Mouse (Mus musculus) MEL (cell line): ENCODE data around the gene Blm. TPM values are rescaled to one million over a fixed set of nuclear protein-coding genes. Genes with fewer than 3 reads are reported as not detected.

ENCODE experiments used
- DNase-seq: peaks from one replicate; pipeline ENCODE4 v3.0.0; 2011; ENCODE audit warnings: low read depth, low spot score
- H3K27ac ChIP-seq: 2 replicates; pipeline ENCODE4 v1.5.1; 2012; ENCODE audit warnings: low read depth, mild to moderate bottlenecking, control low read depth, low read length, moderate library complexity; ENCODE audit not compliant: control insufficient read depth
- H3K27me3 ChIP-seq, 2 experiments: fragments of 150-350 bp in 1 of 2; sonication (generic) in 1 of 2; 2 replicates each; pipeline ENCODE4 v1.6.1; 2012; ENCODE audit warnings: low read length in 2 of 2, mild to moderate bottlenecking in 2 of 2, improper control_type of control experiment in 1 of 2, moderate library complexity in 1 of 2; ENCODE audit not compliant: insufficient read depth in 2 of 2, control insufficient read depth in 1 of 2
- H3K36me3 ChIP-seq, 2 experiments: 2 replicates each; pipeline ENCODE4 v1.6.1; 2012 to 2014; ENCODE audit warnings: low read length in 2 of 2, improper control_type of control experiment in 1 of 2, inconsistent platforms in 1 of 2, mild to moderate bottlenecking in 1 of 2; ENCODE audit not compliant: insufficient read depth in 2 of 2, control insufficient read depth in 1 of 2
- H3K4me1 ChIP-seq, 2 experiments: fragments of 150-350 bp in 1 of 2; sonication (generic) in 1 of 2; 2 replicates each; pipeline ENCODE4 v1.6.1; 2012; ENCODE audit warnings: low read length in 2 of 2, improper control_type of control experiment in 1 of 2, mild to moderate bottlenecking in 1 of 2; ENCODE audit not compliant: insufficient read depth in 2 of 2, control insufficient read depth in 1 of 2
- H3K4me3 ChIP-seq, 2 experiments: fragments of 150-350 bp in 1 of 2; sonication (generic) in 1 of 2; 2 replicates each; pipeline ENCODE4 v1.5.1; 2012; ENCODE audit warnings: low read depth in 2 of 2, low read length in 2 of 2, mild to moderate bottlenecking in 2 of 2, moderate library complexity in 2 of 2, control low read depth in 1 of 2, improper control_type of control experiment in 1 of 2; ENCODE audit not compliant: control insufficient read depth in 1 of 2, insufficient read depth in 1 of 2
- H3K79me2 ChIP-seq: 2 replicates; pipeline ENCODE4 v1.6.1; 2012; ENCODE audit warnings: mild to moderate bottlenecking, low read length, moderate library complexity; ENCODE audit not compliant: control insufficient read depth, poor library complexity, insufficient read depth
- H3K9ac ChIP-seq: 2 replicates; pipeline ENCODE4 v1.6.1; 2012; ENCODE audit warnings: low read depth, mild to moderate bottlenecking, control low read depth, low read length, moderate library complexity; ENCODE audit not compliant: control insufficient read depth, poor library complexity, severe bottlenecking
- H3K9me3 ChIP-seq: fragments of 150-350 bp; sonication (generic); replicated peaks from 2 replicates; pipeline ENCODE4 v1.6.1; 2012; ENCODE audit warnings: mild to moderate bottlenecking, low read length, improper control_type of control experiment, moderate library complexity; ENCODE audit not compliant: insufficient read depth
- BHLHE40 ChIP-seq: IDR thresholded peaks from 2 replicates; pipeline ENCODE4 v1.6.1; 2012; ENCODE audit warnings: low read depth, mild to moderate bottlenecking, inconsistent platforms, low read length, improper control_type of control experiment, borderline replicate concordance
- CHD1 ChIP-seq: IDR thresholded peaks from 2 replicates; pipeline ENCODE4 v1.6.1; 2012; ENCODE audit warnings: low read depth, mild to moderate bottlenecking, inconsistent platforms, low read length, improper control_type of control experiment
- CHD2 ChIP-seq: IDR thresholded peaks from 2 replicates; pipeline ENCODE4 v1.6.1; 2011; ENCODE audit warnings: low read length, improper control_type of control experiment
- CTCF ChIP-seq, 3 experiments: IDR thresholded peaks in 2 of 3; conservative IDR thresholded peaks in 1 of 3; 2 replicates each; pipeline ENCODE4 v1.5.1; 2011 to 2012; ENCODE audit warnings: low read length in 3 of 3, low read depth in 2 of 3, mild to moderate bottlenecking in 2 of 3, improper control_type of control experiment in 1 of 3, inconsistent platforms in 1 of 3, mixed read lengths in 1 of 3, moderate library complexity in 1 of 3; ENCODE audit not compliant: control insufficient read depth in 1 of 3, insufficient read depth in 1 of 3, poor library complexity in 1 of 3, severe bottlenecking in 1 of 3
- E2F4 ChIP-seq: IDR thresholded peaks from 2 replicates; pipeline ENCODE4 v1.6.1; 2011; ENCODE audit warnings: low read depth, low read length, improper control_type of control experiment, borderline replicate concordance
- ELF1 ChIP-seq: IDR thresholded peaks from 2 replicates; pipeline ENCODE4 v1.6.1; 2014; ENCODE audit warnings: low read depth, mild to moderate bottlenecking, inconsistent platforms, low read length, improper control_type of control experiment, moderate library complexity
- EP300 ChIP-seq, 2 experiments: IDR thresholded peaks; 2 replicates each; pipeline ENCODE4 v1.6.1; 2011; ENCODE audit warnings: improper control_type of control experiment in 2 of 2, low read length in 2 of 2, low read depth in 1 of 2, mild to moderate bottlenecking in 1 of 2
- ETS1 ChIP-seq: IDR thresholded peaks from 2 replicates; pipeline ENCODE4 v1.6.1; 2012; ENCODE audit warnings: low read depth, mild to moderate bottlenecking, inconsistent platforms, low read length, improper control_type of control experiment, moderate library complexity
- GABPA ChIP-seq: IDR thresholded peaks from 2 replicates; pipeline ENCODE4 v1.6.1; 2012; ENCODE audit warnings: low read depth, mild to moderate bottlenecking, inconsistent platforms, low read length, improper control_type of control experiment, moderate library complexity
- HCFC1 ChIP-seq: IDR thresholded peaks from 2 replicates; pipeline ENCODE4 v1.6.1; 2012; ENCODE audit warnings: low read depth, mild to moderate bottlenecking, inconsistent platforms, low read length, improper control_type of control experiment, moderate library complexity
- JUND ChIP-seq: IDR thresholded peaks from 2 replicates; pipeline ENCODE4 v1.6.1; 2011; ENCODE audit warnings: low read depth, mild to moderate bottlenecking, improper control_type of control experiment, low read length
- KAT2A ChIP-seq: conservative IDR thresholded peaks from 2 replicates; pipeline ENCODE4 v1.6.1; 2012; ENCODE audit warnings: low read depth, low read length, improper control_type of control experiment, inconsistent platforms
- MAFK ChIP-seq: IDR thresholded peaks from 2 replicates; pipeline ENCODE4 v1.6.1; 2011; ENCODE audit warnings: low read depth, mild to moderate bottlenecking, low read length, improper control_type of control experiment, borderline replicate concordance
- MAZ ChIP-seq: IDR thresholded peaks from 2 replicates; pipeline ENCODE4 v1.6.1; 2012; ENCODE audit warnings: low read depth, mild to moderate bottlenecking, inconsistent platforms, low read length, improper control_type of control experiment
- MXI1 ChIP-seq: IDR thresholded peaks from 2 replicates; pipeline ENCODE4 v1.6.1; 2011; ENCODE audit warnings: mild to moderate bottlenecking, low read depth, low read length, improper control_type of control experiment
- MYB ChIP-seq: IDR thresholded peaks from 2 replicates; pipeline ENCODE4 v1.6.1; 2011; ENCODE audit warnings: mild to moderate bottlenecking, low read depth, low read length, improper control_type of control experiment
- MYC ChIP-seq: IDR thresholded peaks from 2 replicates; pipeline ENCODE4 v1.6.1; 2011; ENCODE audit warnings: low read depth, mild to moderate bottlenecking, low read length, improper control_type of control experiment, moderate library complexity
- NRF1 ChIP-seq: IDR thresholded peaks from 2 replicates; pipeline ENCODE4 v1.6.1; 2014; ENCODE audit warnings: low read depth, mild to moderate bottlenecking, inconsistent platforms, low read length, improper control_type of control experiment, moderate library complexity; ENCODE audit not compliant: poor library complexity, insufficient read depth, severe bottlenecking
- POLR2AphosphoS2 ChIP-seq: IDR thresholded peaks from 2 replicates; pipeline ENCODE4 v1.6.1; 2011; ENCODE audit warnings: low read length, improper control_type of control experiment
- SIN3A ChIP-seq: IDR thresholded peaks from 2 replicates; pipeline ENCODE4 v1.6.1; 2012; ENCODE audit warnings: low read length, improper control_type of control experiment, inconsistent platforms
- TAL1 ChIP-seq: IDR thresholded peaks from 2 replicates; pipeline ENCODE4 v1.6.1; 2012; ENCODE audit warnings: mild to moderate bottlenecking, inconsistent platforms, low read length, moderate library complexity, mixed read lengths
- TCF12 ChIP-seq: IDR thresholded peaks from 2 replicates; pipeline ENCODE4 v1.6.1; 2014; ENCODE audit warnings: low read depth, mild to moderate bottlenecking, inconsistent platforms, low read length, improper control_type of control experiment, moderate library complexity
- UBTF ChIP-seq: IDR thresholded peaks from 2 replicates; pipeline ENCODE4 v1.6.1; 2012; ENCODE audit warnings: low read depth, mild to moderate bottlenecking, inconsistent platforms, low read length, improper control_type of control experiment, moderate library complexity, borderline replicate concordance; ENCODE audit not compliant: insufficient read depth
- USF1 ChIP-seq: IDR thresholded peaks from 2 replicates; pipeline ENCODE4 v1.6.1; 2014; ENCODE audit warnings: low read depth, mild to moderate bottlenecking, inconsistent platforms, low read length, improper control_type of control experiment, moderate library complexity
- ZC3H11A ChIP-seq: IDR thresholded peaks from 2 replicates; pipeline ENCODE4 v1.6.1; 2012; ENCODE audit warnings: low read depth, mild to moderate bottlenecking, inconsistent platforms, low read length, improper control_type of control experiment
- ZKSCAN1 ChIP-seq: IDR thresholded peaks from 2 replicates; pipeline ENCODE4 v1.6.1; 2012; ENCODE audit warnings: low read depth, mild to moderate bottlenecking, inconsistent platforms, low read length, improper control_type of control experiment, moderate library complexity
- polyA plus RNA-seq, 2 experiments: library from polyadenylated mRNA; stranded (reverse) in 1 of 2; unstranded in 1 of 2; fragments of >175 nt in 1 of 2; fragments of >200 nt in 1 of 2; gene quantifications; 2 replicates each; pipeline versions ENCODE4 v1.2.1 to v1.2.4; 2012; ENCODE audit warnings: low replicate concordance in 2 of 2, low read depth in 1 of 2; ENCODE audit not compliant: insufficient read length in 2 of 2, insufficient read depth in 1 of 2, missing spikeins in 1 of 2
- total RNA-seq: library from RNA; depleted of rRNA; stranded (reverse); fragments of 300-350 nt; gene quantifications from 2 replicates; pipeline ENCODE4 v1.2.3, GENCODE M21; 2012

The Blm gene
- total and polyA plus RNA-seq, 3 experiments: 28.5 to 83.8 (median 52.0) TPM

- no peak for DNase-seq
- no peak overlapping the region for H3K4me3 ChIP-seq
- TF ChIP-seq MYC: 0 out of 2 replicates have a peak, but pooled peaks have one; percentile 14
- no peak for TF ChIP-seq ZC3H11A
- no peak for TF ChIP-seq POLR2AphosphoS2
- TF ChIP-seq, all 39 proteins: peak for 1
- H3K27ac ChIP-seq: no peak overlapping the region
- no peaks in the 10 kb centered on the region for H3K9me3 ChIP-seq
- H3K27me3 ChIP-seq: no peaks in the 10 kb centered on the region
- no peaks in the 10 kb centered on the region for H3K79me2 ChIP-seq
- peaks cover 17 to 18% of the 10 kb centered on the region in 2 experiments for H3K4me1 ChIP-seq
- no peak overlapping the region for H3K9ac ChIP-seq
- peaks cover 11 to 36% of the 10 kb centered on the region in 2 experiments for H3K36me3 ChIP-seq
Measured at GRCm38 (mm10) chr7:80491995-80492394, 42.9 kb downstream of the Blm start.

GRCm38 (mm10) chr7:80491086-80491485 lies 43.8 kb downstream of the Blm start:
- Histone ChIP-seq H3K27ac (0 out of 2 replicates have a peak overlapping the region, but pooled peaks have one; percentile 24), H3K79me2 (no peaks in the 10 kb centered on the region), H3K4me1 (peaks cover 14 to 17% of the 10 kb centered on the region in 2 experiments), H3K4me3 (no peak overlapping the region), H3K9me3 (no peaks in the 10 kb centered on the region), H3K9ac (no peak overlapping the region), H3K27me3 (no peaks in the 10 kb centered on the region), H3K36me3 (peaks cover 7 to 34% of the 10 kb centered on the region in 2 experiments)
- DNase-seq: peak; percentile 39
- TF ChIP-seq NRF1 (no peak), SIN3A (no peak), ZKSCAN1 (no peak), HCFC1 (no peak), MAFK (no peak), TAL1 (peak; percentile 50), CHD1 (no peak), E2F4 (no peak), EP300 (IDR thresholded peaks at IDR 0.05; ENCODE audit: low read depth in 1 of 2, low read length in 2 of 2) (peak in 1 of 2 experiments; percentile 27; a peak in 1 of 4 replicates), UBTF (no peak), BHLHE40 (no peak), KAT2A (no peak)

- no peaks in the 10 kb centered on the region for H3K9me3 ChIP-seq
- no peak overlapping the region for H3K9ac ChIP-seq
- no peak for TF ChIP-seq GABPA
- TF ChIP-seq CTCF (IDR thresholded peaks at IDR 0.05 in 2 of 3, conservative IDR thresholded peaks at IDR 0.05 in 1 of 3; ENCODE audit: control insufficient read depth in 1 of 3, insufficient read depth in 1 of 3, low read depth in 2 of 3, low read length in 3 of 3, poor library complexity in 1 of 3, severe bottlenecking in 1 of 3): no peak
- TF ChIP-seq TAL1: no peak
- no peak for TF ChIP-seq MXI1
- no peak for TF ChIP-seq ZKSCAN1
- no peak for TF ChIP-seq ZC3H11A
- no peak for TF ChIP-seq JUND
- TF ChIP-seq MAZ: no peak
- TF ChIP-seq UBTF: no peak
- TF ChIP-seq USF1: no peak
- TF ChIP-seq TCF12: no peak
- no peak for TF ChIP-seq ETS1
- TF ChIP-seq CHD2: no peak
- no peak for TF ChIP-seq MYB
- no peak for TF ChIP-seq ELF1
- H3K4me3 ChIP-seq: no peak overlapping the region
- no peaks in the 10 kb centered on the region for H3K27me3 ChIP-seq
- peaks cover 8 to 21% of the 10 kb centered on the region in 2 experiments for H3K4me1 ChIP-seq
- H3K27ac ChIP-seq: no peak overlapping the region
- H3K36me3 ChIP-seq: peaks cover 5 to 30% of the 10 kb centered on the region in 2 experiments
- DNase-seq: no peak
- H3K79me2 ChIP-seq: no peaks in the 10 kb centered on the region
Measured at GRCm38 (mm10) chr7:80490351-80490750, 44.6 kb downstream of the Blm start.
